Mouse (Mus musculus) gastrocnemius, postnatal 10 days (tissue): Measurements from ENCODE around the gene Chmp4b. TPM values are rescaled to one million over a fixed set of nuclear protein-coding genes. Genes with fewer than 3 reads are reported as not detected.

ENCODE experiments used
- DNase-seq: peaks from one replicate; pipeline ENCODE4 v3.0.0; 2021; ENCODE audit warnings: mixed read lengths
- total RNA-seq, 2 experiments: library from RNA; stranded (reverse); gene quantifications; 2 replicates each; pipeline ENCODE4 v1.2.3; 2021

Chmp4b gene
- total RNA-seq, 2 experiments from 2014 or later = 104 to 110 TPM

GRCm38 (mm10) chr2:154641176-154641575 is 10.3 kb upstream of the Chmp4b start:
- no peak for DNase-seq

DNA sequence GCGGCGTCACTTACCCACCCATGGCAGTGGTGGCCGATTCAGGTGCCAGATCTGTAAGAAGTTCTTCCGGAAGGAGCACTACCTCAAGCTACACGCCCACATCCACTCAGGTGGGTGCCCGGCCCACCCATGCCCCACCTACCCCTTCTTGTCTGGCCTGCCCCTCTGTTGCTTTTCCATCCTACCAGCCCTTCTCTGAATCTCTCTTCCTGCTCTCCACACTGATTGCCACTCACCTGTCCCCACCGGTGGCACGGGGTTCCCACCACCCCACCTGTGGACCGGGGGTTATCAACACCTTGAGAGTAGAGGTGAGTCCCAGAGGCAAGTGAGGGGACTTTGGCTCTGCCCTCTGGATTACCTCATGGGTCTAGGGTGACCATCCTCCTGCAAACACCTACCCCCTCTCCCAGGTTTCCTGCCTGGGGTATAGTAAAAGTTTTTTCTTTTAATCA is 9.5 kb upstream of the Chmp4b start:
- DNase-seq = no peak

DNA sequence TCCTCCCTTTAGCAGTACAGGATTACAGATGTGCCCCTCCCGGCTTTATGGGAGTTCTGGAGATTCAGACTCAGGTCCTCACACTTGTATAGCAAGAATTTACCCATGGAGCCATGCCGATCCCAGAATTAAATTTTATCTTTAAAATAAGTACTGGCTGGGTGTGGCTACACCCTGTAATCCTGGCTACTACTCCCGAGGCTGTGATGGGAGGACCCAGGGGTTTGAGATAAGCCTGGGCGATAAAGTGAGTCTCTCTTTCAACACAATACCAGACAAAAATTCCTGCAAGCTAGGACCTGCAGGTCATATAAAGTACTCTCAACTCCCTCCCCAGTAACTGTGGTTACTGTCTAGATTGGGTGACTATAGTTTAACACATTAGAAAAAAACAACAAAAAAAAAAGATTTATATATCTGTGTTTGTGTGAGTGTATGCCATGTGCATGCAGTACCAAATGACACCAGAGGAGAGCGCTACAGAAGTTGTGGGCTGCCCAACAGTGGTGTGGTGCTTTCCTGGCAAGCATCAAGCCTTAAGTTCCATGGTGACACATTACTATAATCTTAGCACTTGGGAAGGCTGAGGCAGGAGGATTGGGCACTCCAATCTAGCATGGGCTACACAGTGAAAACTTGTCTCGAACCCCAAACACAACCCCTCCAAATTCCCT is 8.7 kb upstream of the Chmp4b start:
- no peak for DNase-seq

DNA sequence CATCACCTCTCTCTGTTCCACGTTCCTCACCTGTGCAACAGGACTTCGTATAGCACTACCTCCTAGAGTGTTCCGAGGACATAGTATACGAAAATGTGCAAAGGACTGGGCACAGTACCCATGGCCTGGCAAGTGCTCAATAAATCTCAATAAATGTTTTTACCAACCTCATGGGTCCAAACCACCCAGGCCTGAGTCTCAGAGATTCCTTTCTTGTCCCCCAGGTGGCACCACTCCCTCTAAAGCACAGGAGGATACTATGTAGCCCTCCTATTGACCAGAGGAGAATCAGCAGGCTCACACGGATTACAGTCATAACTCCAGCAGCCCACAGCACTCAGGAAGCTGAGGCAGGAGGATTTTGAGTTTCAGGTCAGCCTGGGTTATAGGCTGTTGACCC is 4.9 kb upstream of the Chmp4b start:
- no peak for DNase-seq

DNA sequence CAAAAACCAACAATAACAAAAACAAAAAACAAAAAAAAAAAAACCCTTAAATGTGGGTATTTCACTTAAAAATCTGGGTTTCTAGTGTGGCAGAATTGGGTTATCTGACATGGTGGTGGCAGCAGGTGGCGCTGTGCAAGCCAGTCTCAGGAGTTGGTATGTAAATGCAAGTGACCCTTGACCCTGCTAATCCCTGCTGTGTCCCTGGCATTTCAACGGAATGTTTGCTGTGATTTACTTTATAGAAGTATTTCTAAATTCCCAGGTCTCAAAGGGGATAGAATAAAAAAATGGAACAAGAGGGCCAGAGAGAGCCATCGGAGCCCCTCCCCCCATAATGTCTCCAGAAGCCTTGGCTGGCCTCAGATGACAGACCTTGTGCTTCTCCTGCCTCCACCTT is 3.4 kb upstream of the Chmp4b start:
- DNase-seq = no peak

DNA sequence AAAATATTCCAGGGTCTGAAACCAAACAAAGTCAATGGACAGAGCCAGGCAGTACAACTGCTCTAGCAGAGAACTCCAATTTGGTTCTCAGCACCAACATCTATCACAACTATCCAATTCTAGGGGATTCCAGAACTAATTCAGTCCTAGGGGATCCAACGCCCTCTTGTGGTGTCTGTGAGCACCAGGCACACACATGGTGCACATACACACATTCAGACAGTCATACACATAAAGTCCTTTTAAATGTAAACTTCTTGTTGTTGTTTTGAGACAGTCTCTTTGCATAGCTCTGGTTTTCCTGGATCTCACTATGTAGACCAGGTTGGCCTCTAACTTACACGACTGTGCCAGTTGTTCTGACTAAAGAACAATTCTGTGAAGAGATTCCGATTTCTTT is 1.1 kb upstream of the Chmp4b start:
- DNase-seq = no peak

- DNase-seq = no peak
Observed at GRCm38 (mm10) chr2:154654976-154655375, 3.5 kb downstream of the Chmp4b start.

DNA sequence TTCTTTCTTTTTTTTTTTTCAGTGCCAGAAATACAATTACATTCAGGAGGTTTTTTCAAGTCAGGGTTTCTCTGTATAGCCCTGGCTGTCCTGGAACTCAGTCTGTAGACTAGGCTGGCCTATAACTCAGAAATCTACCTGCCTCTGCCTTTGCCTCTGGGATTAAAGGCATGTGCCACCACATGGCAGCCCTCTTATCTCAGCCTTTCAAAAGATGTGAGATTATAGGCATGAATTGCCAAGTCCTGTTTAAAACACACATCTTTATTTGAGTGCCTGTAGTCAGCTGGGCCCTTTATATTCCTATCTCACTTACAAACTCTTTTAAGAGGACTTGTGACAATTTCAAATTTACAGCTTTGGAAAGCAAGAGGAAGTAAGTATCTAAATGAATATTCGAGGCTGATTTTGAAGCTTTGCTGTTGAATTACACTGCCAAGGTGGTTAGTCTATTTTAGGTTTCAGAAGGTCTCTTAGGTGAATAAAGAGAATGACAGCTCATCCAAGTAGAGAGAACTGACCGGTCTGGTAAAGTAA is 4.4 kb downstream of the Chmp4b start:
- DNase-seq = no peak

- peak; percentile 94 for DNase-seq
Observed at GRCm38 (mm10) chr2:154656710-154657485, 5.4 kb downstream of the Chmp4b start.

DNA sequence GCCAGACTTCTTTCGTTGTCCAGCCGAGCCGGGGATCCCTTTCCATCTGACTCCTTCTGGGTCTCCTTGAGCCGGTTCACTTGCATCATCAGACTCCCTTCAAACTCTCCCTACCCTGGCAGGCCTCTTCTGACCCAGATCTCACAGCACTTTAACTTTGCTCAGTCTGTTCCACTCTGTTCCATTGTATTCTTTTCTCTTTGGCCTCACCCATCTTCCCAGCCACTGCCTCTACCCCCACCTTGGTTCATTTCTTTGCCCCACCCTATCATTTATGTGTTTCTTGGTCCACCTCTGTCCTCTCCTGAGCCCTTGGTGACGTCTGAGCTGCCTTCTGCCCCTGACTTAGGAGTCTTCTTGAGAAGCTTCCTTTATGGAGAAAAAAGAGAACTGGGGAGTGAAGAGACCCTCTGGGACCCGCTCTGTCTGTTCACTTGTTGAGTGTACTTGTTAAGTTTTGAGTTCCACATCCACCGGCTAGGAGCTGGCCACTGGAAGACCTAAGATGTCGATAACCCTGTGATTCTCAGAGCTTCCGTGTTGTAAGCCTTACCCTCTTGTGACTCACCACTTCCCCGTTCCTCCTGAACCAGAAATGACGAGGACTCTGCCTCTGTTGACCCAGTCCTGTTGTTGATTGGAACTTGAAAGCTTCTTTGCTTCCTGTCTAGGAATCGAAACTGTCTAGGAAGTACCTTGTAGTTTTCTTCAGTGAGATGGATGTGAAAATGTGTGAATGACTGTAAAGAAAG is 6.2 kb downstream of the Chmp4b start:
- DNase-seq = no peak

DNA sequence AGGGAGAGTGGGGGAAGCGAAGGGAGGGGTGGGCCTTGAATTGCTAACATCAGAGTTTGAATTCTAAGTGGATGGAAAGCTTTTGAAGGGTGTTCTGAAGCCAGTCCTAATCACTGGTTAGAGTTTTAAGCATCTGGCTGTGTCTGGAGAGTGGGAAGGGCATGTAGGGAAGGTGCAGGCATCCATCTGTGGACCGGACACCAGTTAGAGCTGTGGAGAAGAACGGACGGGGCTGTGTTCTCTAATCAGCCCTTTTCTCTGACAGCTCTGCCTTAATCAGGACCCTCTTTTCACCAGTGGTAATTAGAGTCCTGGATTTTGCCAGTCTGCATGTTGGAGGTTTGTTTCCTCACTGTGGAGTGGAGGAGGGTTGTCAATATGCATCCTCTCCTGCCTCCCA is 7.6 kb downstream of the Chmp4b start:
- DNase-seq = no peak

DNA sequence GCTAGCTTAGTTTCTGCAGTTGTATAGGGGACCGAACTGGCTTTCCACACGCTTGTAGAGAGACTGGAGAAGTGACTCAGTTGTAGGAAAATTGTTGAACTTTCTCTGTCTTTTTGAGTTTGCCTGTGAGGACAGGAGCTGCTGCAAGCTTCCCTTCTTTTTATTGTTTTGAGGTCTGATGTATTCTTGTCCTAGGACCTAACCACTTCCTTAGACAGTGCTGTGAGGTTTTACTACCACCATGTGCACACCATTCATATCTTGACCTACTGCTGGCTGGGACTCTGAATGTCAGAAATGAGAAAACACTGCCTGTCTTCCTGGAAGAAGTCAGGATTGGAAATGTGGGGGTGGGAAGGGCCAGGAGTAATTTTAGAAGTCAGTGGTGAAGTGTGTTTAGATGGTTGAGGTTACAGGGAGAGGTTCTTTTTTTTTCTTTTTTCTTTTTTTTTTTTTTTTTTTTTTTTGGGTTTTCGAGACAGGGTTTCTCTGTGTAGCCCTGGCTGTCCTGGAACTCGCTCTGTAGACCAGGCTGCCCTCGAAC is 8.1 kb downstream of the Chmp4b start:
- no peak for DNase-seq

DNA sequence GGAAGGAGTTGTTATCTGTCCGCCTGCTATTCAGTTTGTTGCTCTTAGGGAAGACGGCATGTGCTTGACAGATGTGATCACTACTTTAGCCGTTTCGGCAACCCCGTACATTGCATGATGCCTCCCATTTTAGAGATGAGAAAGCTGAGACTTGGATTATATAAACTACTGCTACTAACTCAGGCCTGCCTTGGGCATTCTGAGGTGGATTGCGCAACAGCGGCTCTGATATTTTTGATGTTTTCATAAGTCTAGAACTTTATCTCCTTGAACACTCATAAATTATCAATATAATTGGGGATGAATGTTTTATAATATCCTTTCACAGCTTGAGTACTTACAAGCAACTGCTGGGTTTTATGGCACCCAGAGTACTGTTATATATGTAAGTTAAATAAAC is 17.2 kb downstream of the Chmp4b start:
- no peak for DNase-seq

- DNase-seq = no peak
Observed at GRCm38 (mm10) chr2:154670106-154670505, 18.6 kb downstream of the Chmp4b start.

DNA sequence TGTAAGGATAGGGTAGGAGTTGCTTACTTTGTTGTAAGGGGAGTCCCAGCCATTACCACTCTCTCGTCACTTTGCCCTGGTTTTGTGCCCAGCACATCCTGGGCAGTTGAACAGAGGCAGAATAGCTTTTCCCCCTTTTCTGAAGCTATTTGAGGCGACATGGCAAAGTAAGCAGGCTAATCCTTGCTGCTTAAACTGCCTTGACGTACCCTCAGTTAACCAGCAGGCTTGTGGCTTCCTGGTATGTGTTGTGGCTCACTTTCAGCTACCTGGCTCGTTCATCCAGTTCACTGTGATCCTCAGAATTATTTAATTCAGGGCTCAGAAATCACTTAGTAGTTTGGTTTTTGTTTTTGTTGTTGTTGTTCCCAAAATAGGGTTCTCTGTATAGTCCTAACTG is 19.2 kb downstream of the Chmp4b start:
- DNase-seq = no peak

DNA sequence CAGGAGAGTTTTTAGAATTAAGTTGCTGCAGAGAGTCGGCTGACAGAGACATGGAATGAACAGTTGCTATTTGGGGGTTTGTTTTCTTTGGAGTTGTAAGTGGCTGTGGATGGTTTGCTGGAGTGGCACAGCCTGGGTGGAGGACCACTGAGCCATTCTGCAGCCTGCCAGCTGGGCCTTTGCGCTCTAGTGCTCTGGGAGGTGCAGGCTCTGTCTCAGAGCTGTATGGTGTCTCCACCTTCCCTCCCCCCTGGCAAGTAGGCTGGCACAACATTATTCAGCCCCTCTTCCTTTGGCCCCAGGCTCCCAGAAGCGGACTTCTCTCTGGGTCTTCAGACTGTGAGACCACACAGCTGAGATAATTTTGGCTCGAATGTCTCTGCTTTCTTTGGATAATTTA is 22.5 kb downstream of the Chmp4b start:
- no peak for DNase-seq

DNA sequence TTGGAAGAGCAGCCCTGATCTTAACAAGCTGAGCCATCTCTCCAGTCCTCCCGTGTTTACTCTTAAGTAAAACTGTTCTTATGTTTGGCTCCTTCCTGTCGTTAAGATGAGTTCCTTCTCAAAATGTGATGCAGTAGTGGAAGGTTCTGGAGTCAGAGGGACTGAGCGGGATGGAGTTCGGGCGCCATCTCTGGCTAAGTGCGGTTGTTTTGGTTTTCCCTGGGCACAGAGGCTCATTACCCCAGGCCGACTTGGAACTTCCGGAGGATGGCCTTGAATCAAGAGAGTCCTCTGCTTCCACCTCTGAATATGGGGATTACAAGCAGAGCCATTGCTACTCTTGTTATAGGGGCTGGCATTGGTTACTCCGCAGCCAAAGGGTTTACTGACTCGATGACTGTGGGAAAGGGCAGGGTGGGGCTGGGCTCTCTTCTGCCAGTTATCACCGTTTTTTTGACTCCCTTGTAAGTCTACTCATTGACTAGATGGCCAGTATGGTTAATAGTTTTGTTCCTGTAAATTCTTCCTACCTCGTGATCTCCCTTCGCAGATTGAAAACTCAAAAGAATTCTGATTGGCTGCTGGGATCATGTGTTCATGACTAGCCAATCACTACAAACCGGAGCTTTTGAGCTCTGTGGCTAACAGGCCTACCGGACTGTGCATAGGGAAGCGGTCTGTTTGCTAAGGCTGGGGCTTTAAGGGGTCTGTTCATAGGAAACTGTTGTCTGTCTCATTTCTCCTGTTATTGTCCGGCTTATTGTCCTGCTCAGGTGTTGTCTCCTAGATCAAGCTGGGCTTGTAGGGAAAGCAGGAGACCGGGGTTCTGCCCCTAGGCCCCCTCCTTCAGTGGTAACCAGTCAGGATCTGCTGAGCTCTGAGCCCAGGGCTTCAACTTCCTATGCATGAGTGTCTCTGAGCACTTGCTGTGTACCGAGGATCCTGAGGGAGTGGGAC is 25.4 kb downstream of the Chmp4b start:
- DNase-seq = no peak

- DNase-seq = peak; percentile 48
Observed at GRCm38 (mm10) chr2:154677651-154678139, 26.2 kb downstream of the Chmp4b start.

DNA sequence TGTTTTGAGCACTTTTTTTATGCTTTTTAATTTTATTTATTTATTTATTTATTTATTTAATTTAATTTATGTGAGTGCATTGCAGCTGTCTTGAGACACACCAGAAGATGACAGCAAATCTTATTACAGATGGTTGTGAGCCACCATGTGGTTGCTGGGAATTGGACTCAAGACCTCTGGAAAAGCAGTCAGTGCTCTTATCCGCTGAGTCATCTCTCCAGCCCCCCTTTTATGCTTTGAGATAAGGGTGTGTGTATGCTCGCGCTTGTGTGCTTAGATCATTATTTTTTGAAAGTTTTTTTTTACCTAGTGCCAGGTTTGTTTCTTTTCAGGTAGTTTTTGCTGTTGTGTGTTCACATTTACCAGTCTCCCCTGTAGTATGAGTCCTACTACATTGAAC is 27.5 kb downstream of the Chmp4b start:
- no peak for DNase-seq

DNA sequence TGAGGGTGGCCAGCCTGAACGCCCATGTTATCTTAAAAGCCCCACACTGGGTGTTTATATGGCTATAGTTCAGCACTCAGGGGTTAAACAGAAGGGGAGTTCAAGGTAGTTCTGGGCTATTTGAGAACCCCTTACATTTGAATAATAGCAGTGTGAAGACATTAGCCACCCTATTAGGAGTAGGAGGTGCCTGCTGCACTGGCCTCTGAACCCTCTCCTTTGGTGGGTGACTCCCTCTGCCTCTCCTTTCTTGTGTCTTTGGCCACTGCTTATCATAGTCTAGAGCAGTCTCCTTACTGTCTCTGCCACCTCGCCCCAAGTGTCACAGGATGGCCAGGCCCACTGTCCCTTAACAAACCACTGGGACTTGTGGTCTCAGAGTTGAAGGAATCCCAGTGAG is 28.8 kb downstream of the Chmp4b start:
- no peak for DNase-seq

DNA sequence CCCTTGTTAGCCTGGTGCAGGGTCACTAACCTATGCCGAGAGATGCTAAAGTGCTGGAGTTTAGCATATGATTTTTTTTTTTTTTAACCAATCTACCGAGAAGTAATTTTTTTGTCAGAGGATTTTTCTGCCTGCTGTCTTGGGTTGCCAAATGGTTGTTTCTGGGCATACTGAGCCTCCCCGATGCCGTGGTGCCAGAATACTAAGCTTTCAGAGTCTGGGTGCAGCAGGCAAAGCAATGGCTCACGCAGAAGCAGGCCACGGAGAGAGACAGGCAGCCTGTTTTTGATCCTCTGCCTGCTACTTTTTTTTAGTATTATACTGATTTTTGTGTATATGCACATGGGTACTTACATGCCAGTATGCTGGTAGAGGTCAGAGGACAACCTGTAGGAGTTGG is 29.4 kb downstream of the Chmp4b start:
- DNase-seq = no peak
